Mouse (Mus musculus) adrenal gland, postnatal 25 days (tissue): ENCODE data around the gene Cdc42ep3. TPM values are rescaled to one million over a fixed set of nuclear protein-coding genes. Genes with fewer than 3 reads are reported as not detected.

ENCODE experiments used
- DNase-seq: peaks from one replicate; pipeline ENCODE4 v3.0.0; 2021; ENCODE audit warnings: mixed read lengths
- total RNA-seq: library from RNA; stranded (reverse); gene quantifications from 2 replicates; pipeline ENCODE4 v1.2.3, GENCODE M21; 2021

Gene Cdc42ep3
- total RNA-seq, 1 experiment from 2014 or later, result 7.9 TPM

GRCm38 (mm10) chr17:79290697-79291096 is 64.2 kb downstream of the Cdc42ep3 start:
- no peak for DNase-seq

DNA sequence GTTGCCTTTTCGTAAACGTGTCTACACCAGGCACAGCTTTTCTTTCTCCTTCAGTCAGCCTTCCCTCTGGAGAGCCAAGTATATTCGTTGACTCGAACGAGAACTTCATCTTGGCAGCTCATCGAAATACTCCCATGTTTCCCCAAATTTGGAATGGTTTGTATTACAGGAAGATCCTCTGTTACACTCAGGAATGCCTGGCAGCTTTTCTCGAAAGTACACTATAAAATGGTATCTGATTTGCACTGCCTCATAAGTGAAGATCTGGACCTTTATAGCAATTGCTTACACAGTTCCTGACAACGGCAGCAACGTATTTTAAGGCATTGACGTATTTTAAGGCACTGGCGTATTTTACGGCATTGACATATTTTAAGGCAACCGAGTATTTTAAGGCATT is 67.6 kb downstream of the Cdc42ep3 start:
- no peak for DNase-seq

DNA sequence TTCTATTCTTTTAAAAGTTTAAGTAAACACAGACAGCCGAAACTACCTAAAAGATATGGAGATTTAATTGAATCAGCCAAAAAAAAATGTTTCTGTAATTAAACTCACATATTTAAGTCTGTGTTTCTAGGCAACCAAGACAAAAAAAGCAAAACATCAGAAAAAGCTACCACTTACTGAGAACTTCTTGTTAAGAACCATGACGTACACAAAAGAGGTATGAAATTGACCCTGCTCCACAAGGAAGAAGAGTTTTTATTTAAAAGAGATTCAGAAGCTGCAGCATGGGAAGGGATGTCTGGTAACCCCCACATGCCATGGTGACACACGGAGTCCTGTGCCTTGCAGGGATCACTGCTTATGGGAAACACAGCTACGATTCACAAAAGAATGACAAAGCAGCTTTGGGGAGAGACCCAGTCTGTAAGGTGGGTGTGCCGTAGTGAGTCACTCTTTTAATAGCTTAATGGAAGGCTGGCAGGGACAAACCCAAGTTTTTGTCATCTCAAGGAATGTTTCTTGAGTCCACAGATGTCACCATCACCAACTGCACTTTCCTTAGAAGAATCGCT is 69.8 kb downstream of the Cdc42ep3 start:
- DNase-seq, result no peak
